Mouse (Mus musculus) embryo, embryonic 10 days (tissue): ENCODE data around the gene Cox4i1.

ENCODE experiments used
- DNase-seq: peaks from one replicate; pipeline ENCODE4 v3.0.0-alpha.2; 2015; ENCODE audit warnings: low spot score

Cox4i1 gene

GRCm38 (mm10) chr8:120696401-120697153 lies 28.6 kb downstream of the Cox4i1 start:
- DNase-seq, result peak; percentile 31

GRCm38 (mm10) chr8:120697154-120697978 lies 29.3 kb downstream of the Cox4i1 start:
- no peak for DNase-seq

GRCm38 (mm10) chr8:120697979-120698272 lies 29.9 kb downstream of the Cox4i1 start:
- DNase-seq, result no peak

DNA sequence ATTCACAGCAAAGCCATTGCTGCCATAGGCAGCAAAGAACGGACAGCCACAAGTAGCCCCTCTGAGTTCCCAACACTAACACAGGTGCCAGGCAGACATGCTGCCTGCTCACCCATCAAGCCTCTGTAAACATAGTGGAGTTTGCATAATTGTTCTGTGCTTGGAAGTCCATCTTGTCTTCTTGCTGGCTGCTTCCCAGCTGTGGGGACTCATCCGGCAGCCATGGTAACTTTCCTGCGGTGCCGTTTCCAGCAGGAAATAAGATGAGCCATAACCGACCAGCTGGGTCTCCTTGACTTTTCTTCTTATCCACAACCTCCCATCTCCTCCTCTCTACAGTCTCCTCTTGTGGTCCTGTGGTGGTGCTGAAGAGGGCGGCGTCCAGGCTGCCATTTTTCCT lies 30.4 kb downstream of the Cox4i1 start:
- DNase-seq, result no peak

- no peak for DNase-seq
Observed at GRCm38 (mm10) chr8:120699079-120699478, 31.1 kb downstream of the Cox4i1 start.

DNA sequence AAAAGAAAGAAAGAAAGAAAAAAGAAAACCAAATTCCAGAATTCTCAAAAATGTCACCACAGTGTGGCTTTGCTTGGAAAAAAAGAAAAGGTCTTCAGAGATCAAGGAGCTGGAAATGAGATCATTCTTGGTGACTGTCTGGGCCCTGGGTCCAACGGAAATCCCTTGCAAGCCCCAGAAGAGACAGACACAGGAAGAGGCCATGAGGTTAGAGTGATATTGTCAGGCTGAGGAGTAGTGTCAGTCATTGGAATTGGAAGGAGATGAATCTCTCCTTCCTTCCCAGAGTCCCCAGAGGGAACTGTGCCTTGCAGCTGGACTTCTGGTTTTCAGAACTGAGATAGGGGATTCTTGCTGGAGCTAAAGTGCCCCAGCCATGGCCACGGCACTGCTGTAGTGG lies 31.5 kb downstream of the Cox4i1 start:
- no peak for DNase-seq

GRCm38 (mm10) chr8:120700053-120700452 lies 32.0 kb downstream of the Cox4i1 start:
- no peak for DNase-seq

GRCm38 (mm10) chr8:120701758-120702465 lies 33.9 kb downstream of the Cox4i1 start:
- DNase-seq, result no peak

DNA sequence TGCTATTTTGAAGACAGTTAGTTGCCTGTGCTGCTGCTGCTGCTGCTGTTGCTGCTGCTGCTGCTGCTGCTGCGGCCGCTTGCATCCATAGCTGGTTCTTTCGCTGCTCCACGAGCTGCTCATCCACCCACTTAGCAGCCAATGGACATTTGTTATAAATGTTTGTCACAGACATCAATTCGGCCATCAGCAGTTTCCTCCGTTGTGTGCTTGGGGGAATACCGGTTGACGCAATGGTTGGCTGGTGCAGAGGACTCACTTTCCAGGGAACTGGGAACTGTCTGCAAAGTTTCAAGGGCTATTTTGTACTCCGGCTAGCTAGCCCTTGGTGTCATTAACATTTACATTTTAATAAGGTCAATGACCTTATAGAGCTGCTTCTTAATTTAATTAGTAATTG lies 36.2 kb downstream of the Cox4i1 start:
- DNase-seq, result no peak

GRCm38 (mm10) chr8:120705163-120705562 lies 37.1 kb downstream of the Cox4i1 start:
- DNase-seq, result no peak

- no peak for DNase-seq
Observed at GRCm38 (mm10) chr8:120706193-120706592, 38.2 kb downstream of the Cox4i1 start.

- DNase-seq, result no peak
Observed at GRCm38 (mm10) chr8:120709176-120709575, 41.2 kb downstream of the Cox4i1 start.

GRCm38 (mm10) chr8:120715200-120715599 lies 47.2 kb downstream of the Cox4i1 start:
- DNase-seq, result no peak

GRCm38 (mm10) chr8:120715996-120716680 lies 48.1 kb downstream of the Cox4i1 start:
- DNase-seq, result no peak

DNA sequence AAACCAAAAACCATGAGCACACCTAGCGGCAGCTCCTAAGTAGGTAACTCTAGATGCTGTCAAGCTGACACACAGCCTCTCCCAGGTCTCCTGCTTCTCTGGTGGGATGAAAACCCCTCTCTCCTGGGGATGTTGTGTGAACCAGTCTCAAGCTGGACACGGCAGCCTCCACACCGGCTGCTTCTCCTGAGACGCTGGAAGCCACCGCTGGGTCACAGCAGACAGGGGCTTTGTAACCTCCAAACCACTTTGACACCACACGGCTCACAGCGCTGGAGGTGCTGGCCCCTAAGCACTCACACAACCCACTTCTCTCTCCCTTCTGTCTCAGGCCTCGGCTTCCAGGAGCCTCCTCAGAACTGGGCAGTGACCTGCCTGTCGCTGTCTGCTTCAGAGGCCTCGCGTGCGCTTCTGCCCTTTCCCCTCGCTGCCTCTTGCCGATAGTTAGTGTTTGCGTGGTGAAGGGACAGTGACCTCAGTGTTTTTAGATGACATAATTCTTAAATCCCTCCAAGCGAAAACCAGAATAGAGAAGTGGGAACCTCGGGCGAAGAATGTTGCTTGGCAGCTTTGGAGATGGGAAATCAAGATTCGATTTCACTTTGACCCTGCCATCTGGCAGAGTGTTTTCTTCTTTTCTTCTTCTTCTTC lies 51.7 kb downstream of the Cox4i1 start:
- no peak for DNase-seq

DNA sequence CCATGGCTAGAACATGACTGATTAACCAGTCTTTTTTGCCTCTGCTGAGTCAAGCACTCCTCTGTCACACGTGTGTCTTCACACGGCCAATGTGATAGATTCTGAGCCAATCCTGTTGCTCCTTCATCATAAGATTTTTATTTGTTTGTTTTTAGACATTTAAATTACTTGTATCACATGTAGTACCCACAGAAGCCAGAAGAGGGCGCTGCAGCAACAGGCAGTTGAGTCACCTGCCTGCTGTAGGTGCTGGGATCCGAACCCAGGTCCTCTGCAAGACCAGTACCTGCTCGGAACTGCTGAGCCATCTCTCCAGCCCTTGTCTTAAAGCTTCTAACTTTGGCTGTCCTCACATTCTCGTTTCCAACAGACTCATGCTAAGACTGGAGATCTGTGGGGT lies 55.0 kb downstream of the Cox4i1 start:
- DNase-seq, result no peak
